Mouse (Mus musculus) forebrain, embryonic 15.5 days (tissue): Measurements from ENCODE around the gene 1110004F10Rik. TPM values are rescaled to one million over a fixed set of nuclear protein-coding genes. Genes with fewer than 3 reads are reported as not detected.

ENCODE experiments used
- polyA plus RNA-seq: library from polyadenylated mRNA; unstranded; fragments of >200 nt; fragmentation: Nextera tagmentation; extraction: Ambion mirVana; gene quantifications from 2 replicates; pipeline ENCODE4 v1.2.1, GENCODE M21; 2015

Gene 1110004F10Rik
- polyA plus RNA-seq, 1 experiment from 2014 or later, result 363 TPM

Other genes starting within 250 kb of the 1110004F10Rik start
- gene Sox6, start 601 bp upstream of the 1110004F10Rik start, polyA plus RNA-seq, result 111 and 116 TPM in 2 replicates
- 0.55 and 1.0 TPM in 2 replicates for gene Gm4353, start 45.2 kb downstream of the 1110004F10Rik start, polyA plus RNA-seq